Mouse (Mus musculus) ES-Bruce4 (cell line): ENCODE data around the gene Arhgap15.

Experiments used
- CTCF ChIP-seq: IDR thresholded peaks from one replicate; pipeline ENCODE4 v1.8.1; 2011; ENCODE audit warnings: low read depth, low read length
- EP300 ChIP-seq: IDR thresholded peaks from 2 replicates; pipeline ENCODE4 v1.6.1; 2011; ENCODE audit warnings: low read depth, low read length; ENCODE audit not compliant: insufficient read depth
- POLR2A ChIP-seq: IDR thresholded peaks from one replicate; pipeline ENCODE4 v1.8.1; 2011; ENCODE audit warnings: low read length; ENCODE audit not compliant: insufficient read depth

- TF ChIP-seq CTCF, result no peak
- no peak for TF ChIP-seq EP300
- TF ChIP-seq POLR2A, result no peak
These were observed 599.2 kb downstream of the Arhgap15 start for GRCm38 (mm10) chr2:44347781-44348180.
